Mouse (Mus musculus): Measurements from ENCODE around the gene Fbxo10. TPM values are rescaled to one million over a fixed set of nuclear protein-coding genes. Genes with fewer than 3 reads are reported as not detected.

The Fbxo10 gene
- polyA plus RNA-seq, 1 experiment: 5.2 TPM

DNA sequence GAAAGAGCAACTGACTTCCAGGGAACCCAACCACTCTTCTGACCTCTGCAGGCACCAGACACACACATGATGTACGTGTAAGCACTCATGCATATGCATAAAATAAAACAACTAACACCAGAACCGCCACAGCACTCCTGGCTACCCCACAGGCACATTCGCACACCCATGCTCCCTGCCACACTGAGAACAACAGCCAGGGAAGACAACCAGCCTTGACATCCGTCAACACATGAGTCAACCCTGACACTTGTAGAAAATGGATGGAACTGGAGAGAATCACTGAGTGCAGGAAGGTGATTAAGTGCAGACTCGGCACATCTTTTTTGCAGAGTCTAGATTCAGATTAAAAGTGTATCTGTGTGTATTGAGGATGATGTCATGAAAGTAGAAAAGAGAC, 47.8 kb downstream of the Fbxo10 start:
- H3K27ac ChIP-seq (ENCODE audit: insufficient read depth, low read length): no peak overlapping the region
- peaks cover 4% of the 10 kb centered on the region for H3K36me3 ChIP-seq (ENCODE audit: control insufficient read depth, insufficient read depth, low read length)
- no peaks in the 10 kb centered on the region for H3K27me3 ChIP-seq (ENCODE audit: control insufficient read depth, insufficient read depth, low read length)
- no peaks in the 10 kb centered on the region for H3K4me1 ChIP-seq (ENCODE audit: control insufficient read depth, insufficient read depth, insufficient read length)
- 77% methylated on average over 5 of the region's 5 CpGs for WGBS
- no peak overlapping the region for H3K4me3 ChIP-seq (ENCODE audit: extremely low read depth, insufficient read depth, insufficient read length)
- TF ChIP-seq CTCF (IDR thresholded peaks at IDR 0.05; ENCODE audit: extremely low read depth, insufficient read depth, insufficient read length, insufficient replicate concordance) (no peak), POLR2A (IDR thresholded peaks at IDR 0.05; ENCODE audit: low read depth, low read length) (no peak)
- no peak for DNase-seq (ENCODE audit: low read depth in 1 of 2, low spot score in 2 of 2)

DNA sequence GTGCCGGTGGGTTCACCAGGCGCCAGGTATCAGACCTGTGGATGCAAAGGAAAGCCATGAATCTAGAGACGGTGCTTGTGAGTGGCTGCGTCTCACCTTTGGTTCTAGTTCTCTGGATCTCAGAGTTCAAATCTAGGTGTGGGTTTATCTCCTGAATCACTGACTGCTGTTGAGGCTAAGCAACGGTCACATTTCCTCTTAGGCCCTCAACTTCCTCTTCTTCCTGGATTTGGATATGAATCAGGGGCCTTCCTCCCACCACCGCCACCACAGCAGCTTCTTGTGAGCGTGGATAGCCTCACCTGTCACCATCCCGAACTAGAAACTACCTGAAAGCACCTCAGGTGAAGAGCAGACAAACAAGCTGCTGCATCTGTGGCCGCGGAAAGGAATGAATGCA, 48.4 kb downstream of the Fbxo10 start:
- WGBS: 61% methylated on average over 10 of the region's 10 CpGs
- Histone ChIP-seq H3K27ac (ENCODE audit: insufficient read depth, low read length) (no peak overlapping the region), H3K36me3 (ENCODE audit: control insufficient read depth, insufficient read depth, low read length) (peaks cover 7% of the 10 kb centered on the region), H3K27me3 (ENCODE audit: control insufficient read depth, insufficient read depth, low read length) (no peaks in the 10 kb centered on the region), H3K4me3 (ENCODE audit: extremely low read depth, insufficient read depth, insufficient read length) (no peak overlapping the region), H3K4me1 (ENCODE audit: control insufficient read depth, insufficient read depth, insufficient read length) (no peaks in the 10 kb centered on the region)
- no peak for DNase-seq (ENCODE audit: low read depth in 1 of 2, low spot score in 2 of 2)
- no peak for TF ChIP-seq POLR2A (IDR thresholded peaks at IDR 0.05; ENCODE audit: low read depth, low read length)
- no peak for TF ChIP-seq CTCF (IDR thresholded peaks at IDR 0.05; ENCODE audit: extremely low read depth, insufficient read depth, insufficient read length, insufficient replicate concordance)

DNA sequence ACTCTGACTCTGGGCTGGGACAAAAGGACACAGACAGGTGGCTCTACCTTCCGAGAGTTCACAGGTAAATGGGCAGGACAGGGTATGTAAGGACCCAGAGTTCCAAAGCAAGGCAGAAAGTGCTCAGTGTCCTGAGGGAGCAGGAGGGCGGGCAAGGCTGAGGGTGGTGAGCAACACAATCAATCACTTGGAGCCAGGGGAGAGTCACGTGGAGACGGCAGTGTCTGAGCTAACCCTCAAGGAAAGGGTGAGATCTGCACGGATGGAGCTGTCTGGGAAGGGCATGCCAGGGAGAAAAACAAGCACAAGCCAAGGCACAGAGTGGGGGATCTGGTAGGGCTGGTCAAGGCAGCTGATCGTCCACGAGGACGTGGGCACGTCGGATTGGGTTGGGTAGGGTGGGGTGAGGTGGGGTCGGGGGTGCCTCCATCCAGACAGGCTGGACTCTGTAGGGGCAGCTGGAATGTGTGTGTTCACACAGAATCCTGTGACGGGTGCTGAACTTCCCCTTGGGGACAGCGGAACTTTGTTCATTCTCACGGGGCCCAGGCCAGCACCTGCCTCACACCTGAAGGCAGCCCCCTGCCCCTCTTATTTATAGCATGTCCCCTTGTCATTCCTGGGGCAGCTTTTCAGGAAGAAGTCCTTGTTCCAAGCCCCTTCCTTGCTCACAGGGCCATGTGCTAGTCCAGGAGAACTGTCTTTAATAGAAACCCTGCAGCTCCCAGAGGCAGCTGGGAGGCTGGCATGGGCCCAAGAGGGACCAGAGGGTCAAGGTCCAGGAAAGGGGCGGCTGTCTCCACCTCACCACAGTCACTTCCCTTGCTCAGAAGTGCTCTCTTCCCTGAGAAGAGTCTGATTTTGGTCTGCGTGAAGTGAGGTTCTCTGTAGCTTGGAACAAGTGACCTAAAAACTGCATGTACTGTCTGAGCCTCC, 49.4 kb downstream of the Fbxo10 start:
- 73% methylated on average over 16 of the region's 16 CpGs for WGBS
- Histone ChIP-seq H3K4me1 (ENCODE audit: control insufficient read depth, insufficient read depth, insufficient read length) (no peaks in the 10 kb centered on the region), H3K27ac (ENCODE audit: insufficient read depth, low read length) (no peak overlapping the region), H3K4me3 (ENCODE audit: extremely low read depth, insufficient read depth, insufficient read length) (no peak overlapping the region), H3K36me3 (ENCODE audit: control insufficient read depth, insufficient read depth, low read length) (peaks cover 14% of the 10 kb centered on the region), H3K27me3 (ENCODE audit: control insufficient read depth, insufficient read depth, low read length) (no peaks in the 10 kb centered on the region)
- TF ChIP-seq CTCF (IDR thresholded peaks at IDR 0.05; ENCODE audit: extremely low read depth, insufficient read depth, insufficient read length, insufficient replicate concordance) (no peak), POLR2A (IDR thresholded peaks at IDR 0.05; ENCODE audit: low read depth, low read length) (no peak)
- DNase-seq (ENCODE audit: low read depth in 1 of 2, low spot score in 2 of 2): no peak

DNA sequence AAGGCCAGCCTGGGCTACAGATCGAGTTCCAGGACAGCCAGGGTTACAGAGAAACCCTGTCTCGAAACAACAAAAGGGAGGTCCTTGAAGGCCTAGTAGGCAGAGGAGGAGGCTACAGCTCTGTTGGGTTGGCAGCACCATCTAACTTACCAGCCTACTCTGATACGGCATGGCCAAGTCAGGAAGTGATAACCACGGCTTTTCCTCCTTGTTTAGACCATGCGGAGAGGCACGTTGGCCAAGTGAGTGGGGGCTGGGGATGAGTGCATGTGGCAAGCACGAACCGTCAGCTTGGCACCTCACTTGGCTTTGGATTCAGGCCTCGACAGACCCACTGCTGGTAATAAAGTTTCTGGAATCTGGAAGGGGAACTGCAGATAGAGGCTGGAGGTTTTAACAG, 51.8 kb downstream of the Fbxo10 start:
- Histone ChIP-seq H3K4me3 (ENCODE audit: extremely low read depth, insufficient read depth, insufficient read length) (no peak overlapping the region), H3K27me3 (ENCODE audit: control insufficient read depth, insufficient read depth, low read length) (no peaks in the 10 kb centered on the region), H3K4me1 (ENCODE audit: control insufficient read depth, insufficient read depth, insufficient read length) (no peaks in the 10 kb centered on the region), H3K27ac (ENCODE audit: insufficient read depth, low read length) (no peak overlapping the region), H3K36me3 (ENCODE audit: control insufficient read depth, insufficient read depth, low read length) (peaks cover 16% of the 10 kb centered on the region)
- 44% methylated on average over 9 of the region's 9 CpGs for WGBS
- DNase-seq (ENCODE audit: low read depth in 1 of 2, low spot score in 2 of 2): no peak
- TF ChIP-seq POLR2A (IDR thresholded peaks at IDR 0.05; ENCODE audit: low read depth, low read length): no peak

DNA sequence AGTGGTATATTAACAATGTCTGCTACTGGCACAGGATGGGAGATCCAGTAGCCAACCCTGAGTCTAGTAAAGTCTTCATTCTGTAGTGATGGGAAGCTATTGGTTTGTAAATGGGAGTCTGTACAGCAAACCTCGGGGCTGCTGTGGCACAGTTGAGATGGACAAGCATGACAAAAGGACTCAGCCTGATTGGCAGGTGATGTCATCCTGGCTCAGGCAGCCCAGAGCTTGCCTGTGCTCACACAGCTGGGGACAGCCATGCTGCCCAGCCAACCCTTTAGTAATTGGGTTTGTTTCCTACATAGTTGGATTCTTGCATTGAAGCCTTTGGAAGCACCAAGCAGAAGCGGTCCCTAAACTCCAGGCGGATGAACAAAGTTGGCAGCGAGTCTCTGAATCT, 57.9 kb downstream of the Fbxo10 start:
- WGBS: 95% methylated on average over 4 of the region's 4 CpGs
- Histone ChIP-seq H3K27ac (ENCODE audit: insufficient read depth, low read length) (no peak overlapping the region), H3K36me3 (ENCODE audit: control insufficient read depth, insufficient read depth, low read length) (peaks cover 24% of the 10 kb centered on the region), H3K27me3 (ENCODE audit: control insufficient read depth, insufficient read depth, low read length) (no peaks in the 10 kb centered on the region), H3K4me1 (ENCODE audit: control insufficient read depth, insufficient read depth, insufficient read length) (no peaks in the 10 kb centered on the region), H3K4me3 (ENCODE audit: extremely low read depth, insufficient read depth, insufficient read length) (no peak overlapping the region)
- DNase-seq (ENCODE audit: low read depth in 1 of 2, low spot score in 2 of 2): no peak
- TF ChIP-seq CTCF (IDR thresholded peaks at IDR 0.05; ENCODE audit: extremely low read depth, insufficient read depth, insufficient read length, insufficient replicate concordance) (no peak), POLR2A (IDR thresholded peaks at IDR 0.05; ENCODE audit: low read depth, low read length) (no peak)

DNA sequence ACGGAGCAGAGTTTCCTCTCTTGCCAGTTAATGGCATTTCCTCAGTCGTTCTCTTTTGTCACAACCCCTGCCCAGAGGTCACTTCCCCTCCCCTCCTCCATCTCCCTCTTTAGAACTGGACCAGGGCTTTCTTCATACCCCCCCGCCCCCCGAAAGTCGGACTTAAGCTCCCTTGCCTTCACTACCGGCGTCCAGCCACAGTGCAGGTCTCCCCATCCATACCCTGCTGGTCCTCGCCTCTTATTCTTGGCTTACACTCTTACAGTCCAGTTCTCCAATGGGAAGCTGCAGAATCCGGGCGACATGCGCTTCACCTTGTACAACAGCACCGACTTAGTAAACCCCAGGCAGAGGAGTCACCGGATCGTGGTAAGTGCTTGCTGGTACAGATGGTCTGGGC, 65.4 kb downstream of the Fbxo10 start:
- Histone ChIP-seq H3K27me3 (ENCODE audit: control insufficient read depth, insufficient read depth, low read length) (no peaks in the 10 kb centered on the region), H3K4me3 (ENCODE audit: extremely low read depth, insufficient read depth, insufficient read length) (peak overlapping the region; percentile 86), H3K36me3 (ENCODE audit: control insufficient read depth, insufficient read depth, low read length) (peaks cover 6% of the 10 kb centered on the region; the same call in 1 of the 2 replicates), H3K27ac (ENCODE audit: insufficient read depth, low read length) (0 out of 2 replicates have a peak overlapping the region, but pooled peaks have one; percentile 9), H3K4me1 (ENCODE audit: control insufficient read depth, insufficient read depth, insufficient read length) (peaks cover 3% of the 10 kb centered on the region; the same call in 1 of the 2 replicates)
- 5% methylated on average over 14 of the region's 14 CpGs for WGBS
- TF ChIP-seq CTCF (IDR thresholded peaks at IDR 0.05; ENCODE audit: extremely low read depth, insufficient read depth, insufficient read length, insufficient replicate concordance) (no peak), POLR2A (IDR thresholded peaks at IDR 0.05; ENCODE audit: low read depth, low read length) (no peak)
- no peak for DNase-seq (ENCODE audit: low read depth in 1 of 2, low spot score in 2 of 2)

DNA sequence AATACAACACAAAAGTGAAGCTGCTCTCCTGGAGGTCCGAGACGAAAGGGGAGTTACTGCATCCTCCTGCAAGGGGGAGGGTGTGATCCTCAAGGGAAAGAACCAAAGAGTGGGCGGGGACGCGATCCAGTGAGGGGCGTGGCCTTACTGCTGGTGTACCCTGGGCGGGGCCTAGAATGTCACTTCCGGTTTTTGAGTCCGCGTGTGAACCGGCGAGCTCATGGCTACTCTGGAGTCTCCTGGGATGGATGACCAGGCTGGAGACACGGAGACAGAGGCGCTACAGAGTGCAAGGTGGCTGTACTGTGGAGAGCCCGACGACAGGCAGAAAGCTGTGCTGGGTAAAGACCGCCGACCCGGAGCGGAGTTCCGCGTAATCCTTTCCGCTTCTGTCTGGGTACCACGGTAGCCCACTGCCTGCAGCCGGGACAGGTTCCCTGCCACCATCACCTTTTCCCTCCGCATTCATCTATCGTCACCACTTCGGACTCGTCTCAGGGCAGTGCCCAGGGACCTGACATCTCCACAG, 65.9 kb downstream of the Fbxo10 start, which contains the start of gene Polr1e:
Gene Polr1e, plus strand, starts transcription at position 132 of the 529 bp plus-strand sequence.
- Histone ChIP-seq H3K36me3 (ENCODE audit: control insufficient read depth, insufficient read depth, low read length) (peaks cover 6% of the 10 kb centered on the region; the same call in 1 of the 2 replicates), H3K4me1 (ENCODE audit: control insufficient read depth, insufficient read depth, insufficient read length) (peaks cover 3% of the 10 kb centered on the region; the same call in 1 of the 2 replicates), H3K27me3 (ENCODE audit: control insufficient read depth, insufficient read depth, low read length) (no peaks in the 10 kb centered on the region), H3K4me3 (ENCODE audit: extremely low read depth, insufficient read depth, insufficient read length) (peak within 1 kb of the TSS; percentile 86), H3K27ac (ENCODE audit: insufficient read depth, low read length) (0 out of 2 replicates have a peak within 1 kb of the TSS, but pooled peaks have one; percentile 9)
- under 1% methylated on average over 29 of the region's 29 CpGs for WGBS
- TF ChIP-seq POLR2A (IDR thresholded peaks at IDR 0.05; ENCODE audit: low read depth, low read length): peak; percentile 27; the same call in 1 of the 2 replicates
- no peak for TF ChIP-seq CTCF (IDR thresholded peaks at IDR 0.05; ENCODE audit: extremely low read depth, insufficient read depth, insufficient read length, insufficient replicate concordance)
- peak; percentile 77 to 90 for DNase-seq (ENCODE audit: low read depth in 1 of 2, low spot score in 2 of 2)

Measured in spleen, adult 2 months (tissue).